9 mouse cellular contexts compared by ENCODE assay signal in genomic region chrX:99657790-99658451, GRCm38 (mm10).
DNase-seq lines count a peak whose midpoint lies in the region; ATAC-seq and TF ChIP-seq lines count a peak whose summit lies in the region.
"Had no signal": no experiment of that assay in that cellular context is flagged by ENCODE, and none has a peak within 500 bp of the region (broad histone marks: within the 10 kb centered on the region; RNA-seq: fewer than 3 reads in every experiment).

No protein-coding gene starts in this region.

- 35% methylated on average over 8 of the region's 8 CpGs for WGBS in kidney, postnatal 0 days

- H3K9me3 ChIP-seq in kidney, postnatal 0 days (replicated peaks; ENCODE audit: low read length) = no peaks in the 10 kb centered on the region

- ATAC-seq in kidney, postnatal 0 days (replicated peaks; ENCODE audit: low FRiP score, low read depth) = no peak; the same call in 1 of the 2 replicates

- H3K36me3 ChIP-seq in kidney, postnatal 0 days (ENCODE audit: insufficient read depth, low read length) = no peaks in the 10 kb centered on the region

- H3K27me3 ChIP-seq in kidney, postnatal 0 days (ENCODE audit: insufficient read depth, low read length) = no peaks in the 10 kb centered on the region

- TF ChIP-seq CTCF in kidney, postnatal 0 days (IDR thresholded peaks at IDR 0.05; ENCODE audit: low read depth) = peak; percentile 83

- no peak overlapping the region for H3K4me2 ChIP-seq in kidney, postnatal 0 days (ENCODE audit: low read length)

- H3K9ac ChIP-seq in kidney, postnatal 0 days (ENCODE audit: low read depth, low read length) = no peak overlapping the region

- H3K4me3 ChIP-seq in kidney, postnatal 0 days (replicated peaks; ENCODE audit: low read depth, low read length) = no peak overlapping the region
- H3K4me3 ChIP-seq: erythroblast, embryonic 14.5 days had no signal

- no peak overlapping the region for H3K27ac ChIP-seq in kidney, postnatal 0 days

- DNase-seq in A20 (ENCODE audit: low read depth, low spot score) = peak; percentile 40
- DNase-seq in adrenal gland, adult 2 months = peak; percentile 62
- DNase-seq in embryo, embryonic 9.5 days (ENCODE audit: extremely low spot score) = peak; percentile 72
- DNase-seq in heart, adult 8-10 months (ENCODE audit: low spot score) = peak; percentile 25
- DNase-seq in kidney, postnatal 0 days (ENCODE audit: low spot score) = peak; percentile 67
- peak; percentile 33 to 39 for DNase-seq in lung, adult 18-20 months
- DNase-seq in ovary, postnatal 10 days (ENCODE audit: low spot score) = peak; percentile 12
- peak; percentile 31 for DNase-seq in thymus, postnatal 0 days (ENCODE audit: low spot score)

- H3K4me1 ChIP-seq in kidney, postnatal 0 days (replicated peaks; ENCODE audit: insufficient read depth, low read length) = no peaks in the 10 kb centered on the region

Comparison
In these comparisons a context has a peak if more than half of its experiments do, and no peak if none do; other contexts are left out.
1. DNase-seq: peak in every context shown above with its lines; median percentile 72 in embryo, embryonic 9.5 days; 67 in kidney, postnatal 0 days; 62 in adrenal gland, adult 2 months; 40 in A20; 36 in lung, adult 18-20 months; 31 in thymus, postnatal 0 days; 25 in heart, adult 8-10 months; 12 in ovary, postnatal 10 days.